Mouse (Mus musculus): ENCODE measurements around the gene Atp5d.

DNA sequence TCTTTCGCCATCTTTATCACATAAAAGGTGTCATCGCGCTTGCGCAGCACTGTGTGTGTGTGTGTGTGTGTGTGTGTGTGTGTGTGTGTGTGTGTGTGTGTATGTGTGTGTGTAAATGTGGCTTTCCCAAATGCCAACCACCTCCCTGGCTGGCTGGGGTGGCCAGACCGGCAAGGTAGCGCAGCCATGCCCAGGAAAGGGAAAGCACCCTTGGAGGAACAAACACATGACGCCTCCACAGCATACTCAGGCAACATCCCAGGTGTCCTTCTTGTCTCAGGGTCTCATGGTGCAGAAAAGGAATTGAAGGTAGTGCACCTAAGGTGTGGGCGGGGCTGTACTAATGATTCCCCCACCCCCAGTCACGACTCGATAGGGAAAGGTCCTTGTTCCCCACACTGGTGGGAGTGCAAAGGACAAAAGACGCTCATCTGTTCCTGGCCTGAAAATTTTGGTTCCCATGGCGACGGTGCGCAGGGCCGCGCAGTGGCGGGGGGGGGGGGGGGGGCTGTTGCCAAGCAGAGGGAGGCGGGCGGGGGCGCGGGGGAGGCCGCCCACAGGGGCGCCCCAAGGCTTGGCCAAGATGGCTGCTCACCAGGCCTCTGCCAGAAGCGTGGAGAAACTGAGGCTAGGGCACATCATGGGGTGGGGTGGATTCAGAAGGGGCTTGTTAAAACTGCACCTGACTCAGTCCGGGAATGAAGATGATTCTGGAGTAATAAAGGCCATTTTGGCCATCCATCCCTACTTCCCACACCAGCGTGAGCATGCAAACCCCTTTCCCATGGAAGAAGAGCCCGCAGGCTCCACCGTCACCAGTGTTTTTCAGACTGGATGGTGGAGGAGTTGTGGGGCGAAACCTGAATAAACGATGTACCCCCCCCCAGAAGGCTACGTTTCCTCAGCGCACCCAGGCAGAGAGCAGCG is 543 bp upstream of the Atp5d start:
- TF ChIP-seq POLR2A (IDR thresholded peaks at IDR 0.05; ENCODE audit: borderline replicate concordance, extremely low read depth, low read depth, low read length) (no peak), CTCF (IDR thresholded peaks at IDR 0.05; ENCODE audit: insufficient read depth, low read length) (no peak)

All from lung, adult 2 months (tissue).